Comparison of ENCODE assay signal across 8 mouse cellular contexts in genomic region chr15:27477630-27478029, GRCm38 (mm10). TPM values are rescaled to one million over a fixed set of nuclear protein-coding genes. Genes with fewer than 3 reads are reported as not detected.
DNase-seq lines count a peak whose midpoint lies in the region; ATAC-seq and TF ChIP-seq lines count a peak whose summit lies in the region.
"Had no signal": no experiment of that assay in that cellular context is flagged by ENCODE, and none has a peak within 500 bp of the region (broad histone marks: within the 10 kb centered on the region; RNA-seq: fewer than 3 reads in every experiment).

No protein-coding gene starts in this region.

- WGBS in heart, embryonic 11.5 days (ENCODE audit: insufficient replicate concordance), result 77% methylated on average over 7 of the region's 7 CpGs
- 50% methylated on average over 7 of the region's 7 CpGs for WGBS in liver, postnatal 0 days (ENCODE audit: insufficient replicate concordance)

- no peak for DNase-seq in heart, postnatal 4 days
- DNase-seq in c-Kit-negative CD71-positive TER-119-positive erythroid progenitor cells, embryonic 14.5 days (ENCODE audit: low read depth, low spot score), result peak; percentile 40
- peak; percentile 67 for DNase-seq in liver, postnatal 0 days
- peak; percentile 72 for DNase-seq in yolk sac, embryonic 10.5 days (ENCODE audit: low spot score)
- no peak for DNase-seq in left cerebral cortex, adult 9 months (ENCODE audit: low spot score in 2 of 2)

- no peak for ATAC-seq in heart, embryonic 11.5 days (replicated peaks; ENCODE audit: insufficient number of reproducible peaks, low FRiP score, low TSS enrichment)
- peak; percentile 78 for ATAC-seq in liver, postnatal 0 days
- ATAC-seq in erythroid progenitor cell, adult 5-6 weeks (replicated peaks; ENCODE audit: low FRiP score, poor library complexity, severe bottlenecking), result no peak

- no peak overlapping the region for H3K4me3 ChIP-seq in heart, embryonic 11.5 days (ENCODE audit: low read depth, low read length)
- no peak overlapping the region for H3K4me3 ChIP-seq in liver, postnatal 0 days (ENCODE audit: low read depth, low read length)
- H3K4me3 ChIP-seq: layer of hippocampus, adult 2 months had no signal

- no peak overlapping the region for H3K9ac ChIP-seq in heart, embryonic 11.5 days (ENCODE audit: low read depth, low read length)
- H3K9ac ChIP-seq in liver, postnatal 0 days (replicated peaks), result no peak overlapping the region

- no peak overlapping the region for H3K27ac ChIP-seq in heart, embryonic 11.5 days (ENCODE audit: low read depth, low read length)
- H3K27ac ChIP-seq in liver, postnatal 0 days (ENCODE audit: low read depth), result no peak overlapping the region; the same call in 1 of the 2 replicates
- H3K27ac ChIP-seq: layer of hippocampus, adult 2 months had no signal

- H3K9me3 ChIP-seq in heart, embryonic 11.5 days (replicated peaks; ENCODE audit: control insufficient read depth, low read length), result no peaks in the 10 kb centered on the region
- no peaks in the 10 kb centered on the region for H3K9me3 ChIP-seq in liver, postnatal 0 days (ENCODE audit: low read length)

- no peak for TF ChIP-seq EP300 in liver, postnatal 0 days (IDR thresholded peaks at IDR 0.05; ENCODE audit: low read depth)

- peaks cover 26% of the 10 kb centered on the region for H3K4me1 ChIP-seq in heart, embryonic 11.5 days (ENCODE audit: control insufficient read depth, insufficient read depth, low read length)
- peaks cover 15% of the 10 kb centered on the region for H3K4me1 ChIP-seq in liver, postnatal 0 days (ENCODE audit: insufficient read depth)

- TF ChIP-seq CTCF in liver, postnatal 0 days (IDR thresholded peaks at IDR 0.05; ENCODE audit: low read depth), result no peak

- peak overlapping the region; percentile 6; the same call in 1 of the 2 replicates for H3K4me2 ChIP-seq in heart, embryonic 11.5 days
- peak overlapping the region; percentile 11; the same call in 1 of the 2 replicates for H3K4me2 ChIP-seq in liver, postnatal 0 days (ENCODE audit: low read depth, low read length)

- H3K27me3 ChIP-seq in heart, embryonic 11.5 days (ENCODE audit: control insufficient read depth, insufficient read depth, low read length), result no peaks in the 10 kb centered on the region
- no peaks in the 10 kb centered on the region for H3K27me3 ChIP-seq in liver, postnatal 0 days (ENCODE audit: insufficient read depth, low read length)

- H3K36me3 ChIP-seq in heart, embryonic 11.5 days (ENCODE audit: control insufficient read depth, insufficient read depth, low read length), result no peaks in the 10 kb centered on the region
- no peaks in the 10 kb centered on the region for H3K36me3 ChIP-seq in liver, postnatal 0 days (replicated peaks; ENCODE audit: insufficient read depth, low read length)

RNA-seq across cellular contexts. Expression of gene Ank, which starts 11.2 kb away (rescaled TPM):
- polyA plus RNA-seq in heart, embryonic 11.5 days (2014; fragmentation: Nextera tagmentation; extraction: Ambion mirVana), result 11.9 and 13.5 TPM in 2 replicates
- 10 to 100 TPM; 70.2 to 74.8 TPM for total RNA-seq in heart, postnatal 4 days (2021)
- polyA plus RNA-seq in liver, postnatal 0 days (2015; fragmentation: Nextera tagmentation; extraction: Ambion mirVana), result 7.8 and 8.3 TPM in 2 replicates
- total RNA-seq in erythroid progenitor cell, adult 5-6 weeks (2015; ENCODE audit: low replicate concordance), result 137 and 158 TPM in 2 replicates
- 64.9 and 79.8 TPM in 2 replicates for total RNA-seq in erythroid progenitor cell, adult 5-6 weeks (2017; ENCODE audit: low replicate concordance)

Comparison
In these comparisons a context has a peak if more than half of its experiments do, and no peak if none do; other contexts are left out.
1. DNase-seq: peak in c-Kit-negative CD71-positive TER-119-positive erythroid progenitor cells, embryonic 14.5 days (single experiment), liver, postnatal 0 days (single experiment) and yolk sac, embryonic 10.5 days (single experiment); none in heart, postnatal 4 days (single experiment) and left cerebral cortex, adult 9 months (0 of 2).